Mouse (Mus musculus) bone marrow, adult 2 months (tissue): Measurements from ENCODE around the gene Fbxo9. TPM values are rescaled to one million over a fixed set of nuclear protein-coding genes. Genes with fewer than 3 reads are reported as not detected.

Experiments used
- H3K27ac ChIP-seq: fragments of 200-500 bp; 2 replicates; pipeline ENCODE4 v1.5.1; 2012; ENCODE audit warnings: low read depth, mild to moderate bottlenecking, control low read depth, inconsistent platforms, low read length; ENCODE audit not compliant: control insufficient read depth, poor library complexity, insufficient read depth
- H3K4me1 ChIP-seq: fragments of 200-500 bp; 2 replicates; pipeline ENCODE4 v1.6.1; 2011; ENCODE audit warnings: low read length; ENCODE audit not compliant: control insufficient read depth, insufficient read depth
- H3K4me3 ChIP-seq: fragments of 200-500 bp; replicated peaks from 2 replicates; pipeline ENCODE3; 2011; ENCODE audit warnings: mild to moderate bottlenecking, low read depth, low read length, control low read depth; ENCODE audit not compliant: control insufficient read depth
- CTCF ChIP-seq: fragments of 200-500 bp; IDR thresholded peaks from 2 replicates; pipeline ENCODE4 v1.5.1; 2011; ENCODE audit warnings: low read length, control low read depth; ENCODE audit not compliant: control insufficient read depth, insufficient read depth
- POLR2A ChIP-seq: fragments of 200-500 bp; IDR thresholded peaks from 2 replicates; pipeline ENCODE4 v1.6.1; 2011; ENCODE audit warnings: low read depth, mild to moderate bottlenecking, control low read depth, low read length, borderline replicate concordance; ENCODE audit not compliant: control insufficient read depth
- WGBS: fragments of 180-500 bp; shearing (Covaris S2); methylation state at CpG from one replicate; pipeline ENCODE4 v1.1.7; 2018; 5-methylcytosine and 5-hydroxymethylcytosine counted together
- polyA plus RNA-seq: library from polyadenylated mRNA; stranded (reverse); fragments of >200 nt; gene quantifications from 2 replicates; pipeline ENCODE4 v1.2.4, GENCODE M21; 2011; ENCODE audit warnings: low replicate concordance; ENCODE audit not compliant: missing spikeins, insufficient read depth, insufficient read length

Gene Fbxo9
- polyA plus RNA-seq, 1 experiment: 66.8 TPM

DNA sequence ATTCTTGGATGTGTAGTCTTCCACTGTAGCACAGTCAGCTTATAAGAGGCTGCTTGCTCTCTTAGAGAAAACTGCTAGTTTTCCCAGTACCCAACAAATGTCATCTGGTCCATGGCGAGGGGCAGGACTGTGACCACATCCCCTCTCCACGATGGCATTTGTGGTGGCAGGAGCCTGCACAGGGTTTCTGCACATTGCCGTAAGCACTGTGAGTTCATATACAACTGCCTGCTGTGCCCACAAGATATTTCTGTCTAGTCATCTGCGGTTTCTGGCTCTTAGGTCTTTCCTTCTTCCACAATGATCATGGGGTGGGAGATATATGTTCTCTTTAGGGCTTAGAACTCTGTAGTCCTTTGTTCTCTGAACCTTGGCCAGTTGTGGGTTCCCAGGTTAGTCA is 37.2 kb downstream of the Fbxo9 start:
- TF ChIP-seq CTCF: no peak
- 7% methylated on average over 4 of the region's 4 CpGs for WGBS
- H3K27ac ChIP-seq: no peak overlapping the region
- H3K4me1 ChIP-seq: no peaks in the 10 kb centered on the region; the same call in 1 of the 2 replicates
- no peak overlapping the region for H3K4me3 ChIP-seq

DNA sequence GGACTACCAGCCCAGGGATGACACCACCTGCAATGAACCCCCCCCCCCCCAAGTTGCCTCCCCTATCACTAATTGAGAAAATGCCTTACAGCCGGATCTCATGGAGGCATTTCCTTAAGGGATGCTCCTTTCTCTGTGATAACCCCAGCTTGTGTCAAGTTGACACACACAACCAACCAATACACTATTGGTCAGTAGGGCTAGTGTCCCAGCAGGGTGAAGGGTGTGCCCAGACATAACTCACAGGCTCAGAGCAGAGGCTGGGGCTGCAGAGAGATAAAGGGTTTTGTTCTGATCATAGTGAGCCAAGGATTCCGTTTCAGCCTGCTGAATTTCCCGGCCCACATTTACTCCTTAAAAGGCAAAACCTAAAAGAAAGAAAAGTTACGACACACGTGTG is 38.4 kb downstream of the Fbxo9 start:
- 48% methylated on average over 5 of the region's 5 CpGs for WGBS
- H3K27ac ChIP-seq: no peak overlapping the region
- no peaks in the 10 kb centered on the region; the same call in 1 of the 2 replicates for H3K4me1 ChIP-seq
- H3K4me3 ChIP-seq: no peak overlapping the region
- TF ChIP-seq CTCF (no peak), POLR2A (no peak)

DNA sequence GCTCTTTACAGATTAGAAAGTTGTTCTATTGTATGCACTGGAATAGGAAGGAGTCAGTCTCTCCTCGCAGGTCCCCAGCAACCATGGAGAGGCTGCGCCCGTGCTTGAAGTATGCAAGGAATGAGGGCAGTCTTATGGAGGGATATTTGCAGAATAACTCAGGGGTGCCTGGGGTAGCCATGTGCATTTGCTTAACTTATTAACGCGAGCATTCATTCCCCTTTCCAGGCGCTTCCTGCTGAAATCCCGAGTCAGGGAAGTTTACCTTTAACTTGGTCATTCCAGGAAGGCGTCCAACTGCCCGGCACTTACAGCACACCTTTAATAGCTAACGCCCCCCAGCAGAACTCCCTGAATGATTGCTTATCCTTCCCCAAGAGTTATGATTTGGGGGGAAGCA is 44.7 kb downstream of the Fbxo9 start:
- TF ChIP-seq POLR2A (no peak), CTCF (no peak)
- 81% methylated on average over 10 of the region's 10 CpGs for WGBS
- no peak overlapping the region for H3K27ac ChIP-seq
- no peaks in the 10 kb centered on the region for H3K4me1 ChIP-seq
- no peak overlapping the region for H3K4me3 ChIP-seq

DNA sequence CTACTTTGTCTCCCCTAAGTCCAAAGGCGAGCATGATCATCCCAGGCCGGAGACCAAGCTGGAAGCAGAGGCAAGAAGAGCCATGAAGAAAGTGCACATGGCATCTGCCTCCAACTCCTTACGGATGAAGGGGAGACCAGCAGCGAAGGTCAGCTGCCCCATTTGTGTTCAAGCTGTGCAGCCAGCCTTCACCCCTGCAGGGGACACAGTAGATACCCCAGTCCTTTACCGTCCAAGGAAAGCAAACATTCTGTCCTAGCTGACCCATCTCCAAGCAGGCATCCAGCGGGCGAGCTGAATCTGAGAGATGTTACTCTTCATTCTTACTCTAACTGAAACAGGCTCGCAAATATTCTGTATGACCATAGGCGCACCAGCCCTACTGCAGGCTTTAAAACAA is 46.5 kb downstream of the Fbxo9 start:
- Histone ChIP-seq H3K4me3 (no peak overlapping the region), H3K4me1 (no peaks in the 10 kb centered on the region), H3K27ac (no peak overlapping the region)
- 85% methylated on average over 9 of the region's 9 CpGs for WGBS
- TF ChIP-seq POLR2A: no peak
- no peak for TF ChIP-seq CTCF

DNA sequence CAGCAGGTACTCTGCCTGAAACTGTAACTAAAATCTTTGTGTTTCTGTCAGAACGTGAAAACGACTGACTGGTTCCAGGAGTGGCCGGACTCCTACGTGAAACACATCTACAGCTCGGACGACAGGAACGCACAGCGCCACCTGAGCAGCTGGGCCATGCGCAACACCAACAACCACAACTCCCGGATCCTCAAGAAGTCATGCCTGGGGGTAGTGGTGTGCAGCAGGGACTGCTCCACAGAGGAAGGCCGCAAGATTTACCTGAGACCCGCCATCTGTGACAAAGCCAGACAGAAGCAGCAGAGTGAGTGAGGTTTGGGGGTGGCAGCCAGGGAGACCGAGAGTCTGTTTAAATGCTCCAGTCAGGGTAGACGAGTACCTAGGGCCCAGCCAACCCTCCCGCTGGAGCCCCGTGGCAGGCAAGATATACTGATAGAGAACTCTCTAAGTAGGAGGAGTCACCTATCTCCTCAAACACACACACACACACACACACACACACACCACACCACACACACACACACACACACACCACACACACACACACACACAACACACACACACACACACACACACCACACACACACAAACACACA is 49.2 kb downstream of the Fbxo9 start:
- WGBS: 79% methylated on average over 16 of the region's 16 CpGs
- TF ChIP-seq POLR2A (no peak), CTCF (no peak)
- Histone ChIP-seq H3K27ac (no peak overlapping the region), H3K4me3 (no peak overlapping the region), H3K4me1 (no peaks in the 10 kb centered on the region)

DNA sequence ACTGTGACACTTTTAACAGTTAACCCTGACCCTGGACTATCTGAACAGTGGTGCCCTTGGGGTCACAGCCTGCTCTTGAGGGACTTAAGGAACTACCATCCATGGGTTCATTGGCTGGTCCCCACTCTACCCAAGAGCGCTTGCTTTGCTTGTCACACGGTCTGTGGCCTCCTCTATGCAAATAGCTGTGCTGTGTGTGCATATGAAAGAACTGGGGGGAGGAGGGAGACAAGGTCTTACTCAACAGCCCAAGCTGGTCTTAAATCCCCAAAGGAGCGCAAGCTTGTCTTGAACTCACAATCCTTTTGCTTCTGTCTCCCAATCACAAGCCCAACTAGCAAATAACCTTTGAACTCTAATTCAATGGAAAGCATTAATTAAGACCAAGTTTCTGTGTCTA is 54.6 kb downstream of the Fbxo9 start:
- WGBS: 78% methylated on average over 3 of the region's 3 CpGs
- no peak overlapping the region for H3K27ac ChIP-seq
- TF ChIP-seq CTCF (no peak), POLR2A (no peak)
- no peak overlapping the region for H3K4me3 ChIP-seq
- no peaks in the 10 kb centered on the region for H3K4me1 ChIP-seq

DNA sequence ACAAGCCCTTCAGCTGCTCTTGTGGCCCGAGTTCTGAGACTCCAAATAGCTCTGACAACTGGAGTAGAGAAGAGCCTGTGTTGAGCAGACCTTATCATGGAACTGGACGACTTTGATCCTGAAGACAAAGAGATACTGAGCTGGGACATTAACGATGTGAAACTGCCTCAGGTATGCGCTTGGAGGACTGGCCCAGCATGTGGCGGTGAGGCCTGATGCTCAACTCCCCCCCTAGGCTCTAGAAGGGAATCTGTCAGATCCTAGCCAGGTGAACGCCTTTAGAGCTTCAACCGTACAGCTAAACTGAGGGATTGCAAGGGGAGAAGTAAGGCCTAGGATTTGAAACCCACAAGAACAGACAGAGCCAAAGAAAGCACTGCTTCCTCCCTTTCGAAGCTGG is 55.0 kb downstream of the Fbxo9 start:
- Histone ChIP-seq H3K4me1 (no peaks in the 10 kb centered on the region), H3K27ac (no peak overlapping the region), H3K4me3 (no peak overlapping the region)
- TF ChIP-seq POLR2A (no peak), CTCF (no peak)
- WGBS: 85% methylated on average over 8 of the region's 8 CpGs

DNA sequence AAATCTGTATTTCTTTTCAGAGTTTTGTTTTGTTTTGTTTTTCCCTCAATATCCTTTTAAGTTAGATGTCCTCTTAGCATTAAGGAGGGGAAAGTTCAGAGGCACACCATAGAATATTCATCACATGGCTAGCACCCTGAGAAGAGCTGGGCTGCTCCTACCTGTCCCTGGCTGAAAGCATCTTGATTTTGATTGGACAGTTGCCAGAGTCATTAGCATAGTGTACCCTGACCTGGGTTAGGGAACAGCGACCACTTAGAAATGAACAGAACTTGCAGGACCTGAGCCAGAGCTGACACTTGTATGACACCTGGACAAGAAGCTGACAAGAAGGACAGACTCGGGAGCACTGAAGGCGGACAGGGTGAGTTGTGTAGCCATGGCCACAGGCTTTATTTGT is 57.2 kb downstream of the Fbxo9 start, which contains the start of gene Gcm1:
Gcm1 (plus strand) TSS at position 248 of the 400 bp plus-strand sequence.
- Histone ChIP-seq H3K27ac (no peak within 1 kb of the TSS), H3K4me3 (no peak within 1 kb of the TSS), H3K4me1 (no peaks in the 10 kb centered on the region)
- 82% methylated on average over 3 of the region's 3 CpGs for WGBS
- no peak for TF ChIP-seq CTCF
- no peak for TF ChIP-seq POLR2A

DNA sequence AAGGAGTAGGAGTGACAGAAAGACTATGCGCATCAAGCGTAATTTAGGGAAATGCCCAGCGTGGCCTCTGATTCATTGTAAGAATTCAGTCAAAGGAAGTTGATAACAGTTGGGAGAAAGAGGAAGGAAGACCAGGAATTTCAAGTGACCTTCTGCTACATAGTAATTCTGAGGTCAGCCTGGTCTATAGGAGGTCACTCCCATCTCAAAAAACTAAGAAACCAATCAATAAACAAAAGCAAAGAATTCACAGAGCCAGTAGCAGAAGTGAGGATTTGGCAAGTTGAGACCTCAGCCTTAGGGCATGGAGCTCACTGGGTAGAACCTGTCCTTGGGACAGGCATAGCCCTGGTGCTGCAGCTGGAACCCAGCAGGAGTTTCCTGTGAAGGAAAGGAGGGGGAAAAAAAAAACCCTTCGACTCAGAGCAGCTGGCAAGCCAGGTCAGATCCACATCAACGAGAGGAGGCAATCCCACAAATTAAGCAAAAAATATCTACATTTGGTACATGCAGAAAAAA is 58.4 kb downstream of the Fbxo9 start:
- TF ChIP-seq POLR2A (no peak), CTCF (no peak)
- WGBS: 27% methylated on average over 5 of the region's 5 CpGs
- no peak overlapping the region for H3K27ac ChIP-seq
- no peak overlapping the region for H3K4me3 ChIP-seq
- H3K4me1 ChIP-seq: no peaks in the 10 kb centered on the region
